Mouse (Mus musculus) MEL (cell line): ENCODE data around the gene Zfand2a.

Experiments used
- CTCF ChIP-seq, 3 experiments: IDR thresholded peaks in 2 of 3; conservative IDR thresholded peaks in 1 of 3; 2 replicates each; pipeline ENCODE4 v1.5.1; 2011 to 2012; ENCODE audit warnings: low read length in 3 of 3, low read depth in 2 of 3, mild to moderate bottlenecking in 2 of 3, improper control_type of control experiment in 1 of 3, inconsistent platforms in 1 of 3, mixed read lengths in 1 of 3, moderate library complexity in 1 of 3; ENCODE audit not compliant: control insufficient read depth in 1 of 3, insufficient read depth in 1 of 3, poor library complexity in 1 of 3, severe bottlenecking in 1 of 3
- EP300 ChIP-seq, 2 experiments: IDR thresholded peaks; 2 replicates each; pipeline ENCODE4 v1.6.1; 2011; ENCODE audit warnings: improper control_type of control experiment in 2 of 2, low read length in 2 of 2, low read depth in 1 of 2, mild to moderate bottlenecking in 1 of 2
- MAZ ChIP-seq: IDR thresholded peaks from 2 replicates; pipeline ENCODE4 v1.6.1; 2012; ENCODE audit warnings: low read depth, mild to moderate bottlenecking, inconsistent platforms, low read length, improper control_type of control experiment
- MXI1 ChIP-seq: IDR thresholded peaks from 2 replicates; pipeline ENCODE4 v1.6.1; 2011; ENCODE audit warnings: mild to moderate bottlenecking, low read depth, low read length, improper control_type of control experiment
- POLR2A ChIP-seq, 2 experiments: IDR thresholded peaks; 2 replicates each; pipeline ENCODE4 v1.6.1; 2011 to 2012; ENCODE audit warnings: low read length in 2 of 2, mild to moderate bottlenecking in 2 of 2, control low read depth in 1 of 2, improper control_type of control experiment in 1 of 2, low read depth in 1 of 2, moderate library complexity in 1 of 2; ENCODE audit not compliant: control insufficient read depth in 1 of 2, insufficient read depth in 1 of 2, poor library complexity in 1 of 2
- RCOR1 ChIP-seq: IDR thresholded peaks from 2 replicates; pipeline ENCODE4 v1.6.1; 2012; ENCODE audit warnings: low read depth, mild to moderate bottlenecking, inconsistent platforms, low read length, improper control_type of control experiment
- TBP ChIP-seq: IDR thresholded peaks from 2 replicates; pipeline ENCODE4 v1.8.0; 2011; ENCODE audit warnings: low read depth, low read length, improper control_type of control experiment
- UBTF ChIP-seq: IDR thresholded peaks from 2 replicates; pipeline ENCODE4 v1.6.1; 2012; ENCODE audit warnings: low read depth, mild to moderate bottlenecking, inconsistent platforms, low read length, improper control_type of control experiment, moderate library complexity, borderline replicate concordance; ENCODE audit not compliant: insufficient read depth
- USF1 ChIP-seq: IDR thresholded peaks from 2 replicates; pipeline ENCODE4 v1.6.1; 2014; ENCODE audit warnings: low read depth, mild to moderate bottlenecking, inconsistent platforms, low read length, improper control_type of control experiment, moderate library complexity
- ZC3H11A ChIP-seq: IDR thresholded peaks from 2 replicates; pipeline ENCODE4 v1.6.1; 2012; ENCODE audit warnings: low read depth, mild to moderate bottlenecking, inconsistent platforms, low read length, improper control_type of control experiment
- ZNF384 ChIP-seq: IDR thresholded peaks from 2 replicates; pipeline ENCODE4 v1.6.1; 2012; ENCODE audit warnings: low read depth, mild to moderate bottlenecking, inconsistent platforms, low read length, improper control_type of control experiment

- TF ChIP-seq CTCF (IDR thresholded peaks at IDR 0.05 in 2 of 3, conservative IDR thresholded peaks at IDR 0.05 in 1 of 3; ENCODE audit: control insufficient read depth in 1 of 3, insufficient read depth in 1 of 3, low read depth in 2 of 3, low read length in 3 of 3, poor library complexity in 1 of 3, severe bottlenecking in 1 of 3) = no peak; a peak in 1 of 6 replicates
- TF ChIP-seq POLR2A (IDR thresholded peaks at IDR 0.05; ENCODE audit: control insufficient read depth in 1 of 2, insufficient read depth in 1 of 2, low read depth in 1 of 2, low read length in 2 of 2, poor library complexity in 1 of 2) = no peak
- no peak for TF ChIP-seq TBP
- no peak for TF ChIP-seq EP300 (IDR thresholded peaks at IDR 0.05; ENCODE audit: low read depth in 1 of 2, low read length in 2 of 2)
- no peak for TF ChIP-seq ZC3H11A
- TF ChIP-seq USF1 = no peak
- no peak for TF ChIP-seq RCOR1
- no peak for TF ChIP-seq ZNF384
- no peak for TF ChIP-seq UBTF
- TF ChIP-seq MXI1 = no peak
- TF ChIP-seq MAZ = no peak
These were observed 26.5 kb upstream of the Zfand2a start for GRCm38 (mm10) chr5:139510682-139511366.
